Mouse (Mus musculus) spleen, postnatal 36 days (tissue): Measurements from ENCODE around the gene Phc2.
"Not testable (repeated sequence)": the region's sequence is repeated elsewhere in the genome, so short reads cannot be mapped to it uniquely, and the experiment has no call there.

Experiments used
- DNase-seq, 2 experiments: peaks; one replicate each; pipeline ENCODE4 v3.0.0; 2022; ENCODE audit warnings: low spot score in 2 of 2, mixed read lengths in 1 of 2

Gene Phc2

GRCm38 (mm10) chr4:128654505-128655381, at the start of gene Phc2:
TSS of gene Phc2 (plus strand) at chr4:128654702.
- DNase-seq, result peak; percentile 94 to 95

- DNase-seq, result no peak
Observed at GRCm38 (mm10) chr4:128606586-128606985, 47.9 kb upstream of the Phc2 start.

- DNase-seq, result no peak
Observed at GRCm38 (mm10) chr4:128607661-128608060, 46.8 kb upstream of the Phc2 start.

GRCm38 (mm10) chr4:128609276-128609924, 45.1 kb upstream of the Phc2 start:
- peak in 1 of 2 experiments; percentile 17 for DNase-seq

- DNase-seq, result peak; percentile 97 to 98
Observed at GRCm38 (mm10) chr4:128609925-128610402, 44.5 kb upstream of the Phc2 start, which contains the start of gene Zscan20. TSS of gene Zscan20 (minus strand) at chr4:128610098.

GRCm38 (mm10) chr4:128610706-128611105, 43.8 kb upstream of the Phc2 start:
- no peak for DNase-seq

- not testable (repeated sequence) for DNase-seq
Observed at GRCm38 (mm10) chr4:128611726-128612125, 42.8 kb upstream of the Phc2 start.

GRCm38 (mm10) chr4:128613326-128613725, 41.2 kb upstream of the Phc2 start:
- peak in 1 of 2 experiments; percentile 36 for DNase-seq

GRCm38 (mm10) chr4:128615761-128616160, 38.7 kb upstream of the Phc2 start:
- DNase-seq, result peak; percentile 42 to 46

- no peak for DNase-seq
Observed at GRCm38 (mm10) chr4:128617363-128618120, 37.0 kb upstream of the Phc2 start.

GRCm38 (mm10) chr4:128618246-128618911, 36.1 kb upstream of the Phc2 start, which contains the start of gene Tlr12:
TSS of gene Tlr12 (minus strand) at chr4:128618619.
- DNase-seq, result peak; percentile 54 to 65

- no peak for DNase-seq
Observed at GRCm38 (mm10) chr4:128618963-128619362, 35.5 kb upstream of the Phc2 start.

GRCm38 (mm10) chr4:128620572-128620971, 33.9 kb upstream of the Phc2 start:
- no peak for DNase-seq

- DNase-seq, result no peak
Observed at GRCm38 (mm10) chr4:128621109-128621508, 33.4 kb upstream of the Phc2 start.

GRCm38 (mm10) chr4:128635451-128635850, 19.1 kb upstream of the Phc2 start:
- no peak for DNase-seq

GRCm38 (mm10) chr4:128635894-128636585, 18.5 kb upstream of the Phc2 start:
- no peak for DNase-seq

GRCm38 (mm10) chr4:128637250-128637649, 17.3 kb upstream of the Phc2 start:
- no peak for DNase-seq

GRCm38 (mm10) chr4:128638265-128638923, 16.1 kb upstream of the Phc2 start:
- DNase-seq, result no peak

- DNase-seq, result no peak
Observed at GRCm38 (mm10) chr4:128641766-128642717, 12.5 kb upstream of the Phc2 start.
